Mouse (Mus musculus): ENCODE results near the gene Wipf3.

Wipf3 gene

DNA sequence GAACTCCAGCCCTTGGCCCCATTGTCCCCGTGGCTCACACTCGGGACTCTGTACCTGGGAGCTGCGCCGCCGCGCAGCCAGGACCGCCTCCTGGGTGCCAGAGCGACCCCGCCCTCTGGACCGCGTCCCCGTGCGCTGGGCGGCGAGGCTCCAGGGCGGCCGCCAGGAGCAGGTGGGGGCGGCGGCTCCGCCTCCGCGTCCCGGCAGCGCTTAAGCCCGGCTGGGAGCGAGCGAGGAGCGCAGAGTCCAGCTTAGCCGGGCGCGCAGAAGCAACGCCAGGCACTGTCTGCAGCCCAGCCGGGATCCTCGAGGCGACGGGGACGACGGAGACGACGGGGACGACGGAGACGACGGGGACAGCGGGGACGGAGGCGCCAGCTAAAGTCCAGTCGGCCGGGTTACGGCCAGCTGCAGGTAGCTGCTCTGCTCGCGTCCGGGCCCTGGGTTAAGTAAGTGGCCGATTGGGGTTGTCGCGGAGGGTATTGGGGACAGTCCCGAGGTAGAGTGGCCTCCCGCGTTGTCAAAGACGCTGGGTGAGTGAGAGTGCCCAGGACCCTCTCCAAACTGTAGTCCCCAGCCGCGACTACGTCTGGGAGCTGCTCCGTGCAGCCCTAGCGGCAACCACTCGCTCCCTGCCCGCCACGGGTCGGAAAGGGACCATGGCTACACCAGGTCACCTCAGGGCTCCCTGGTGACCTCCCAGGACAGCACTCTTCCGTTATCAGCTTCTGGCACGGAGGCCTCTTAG is at the start of gene Wipf3:
Gene Wipf3 (plus strand): TSS at position 157 of the 748 bp plus-strand sequence.
- DNase-seq: peak; percentile 69

DNA sequence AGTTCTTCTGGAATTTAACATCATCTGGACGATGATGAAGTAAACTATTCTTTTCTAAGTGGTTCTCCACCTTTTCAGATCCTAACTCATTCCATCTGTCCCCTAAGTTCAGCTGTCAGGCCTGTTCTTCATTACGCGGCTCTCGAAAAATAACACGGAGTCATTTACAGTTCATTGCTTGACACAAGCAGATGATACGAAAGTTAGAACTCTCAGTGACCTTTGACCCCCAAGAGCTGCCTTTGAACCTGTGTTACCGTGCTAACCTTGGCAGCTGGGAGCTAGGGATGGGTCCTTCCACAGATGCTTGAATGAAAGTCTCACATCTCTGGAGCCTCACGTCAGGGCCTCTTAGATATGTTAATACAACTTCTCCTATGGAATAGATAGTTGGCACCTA is 46.8 kb upstream of the Wipf3 start:
- no peak for DNase-seq

- no peak for DNase-seq
Observed at GRCm38 (mm10) chr6:54383893-54384524, 45.4 kb upstream of the Wipf3 start.

GRCm38 (mm10) chr6:54384777-54385176 is 44.6 kb upstream of the Wipf3 start:
- no peak for DNase-seq

GRCm38 (mm10) chr6:54386429-54386828 is 43.0 kb upstream of the Wipf3 start:
- no peak for DNase-seq

GRCm38 (mm10) chr6:54387044-54387443 is 42.4 kb upstream of the Wipf3 start:
- DNase-seq: no peak

- no peak for DNase-seq
Observed at GRCm38 (mm10) chr6:54387751-54388150, 41.7 kb upstream of the Wipf3 start.

DNA sequence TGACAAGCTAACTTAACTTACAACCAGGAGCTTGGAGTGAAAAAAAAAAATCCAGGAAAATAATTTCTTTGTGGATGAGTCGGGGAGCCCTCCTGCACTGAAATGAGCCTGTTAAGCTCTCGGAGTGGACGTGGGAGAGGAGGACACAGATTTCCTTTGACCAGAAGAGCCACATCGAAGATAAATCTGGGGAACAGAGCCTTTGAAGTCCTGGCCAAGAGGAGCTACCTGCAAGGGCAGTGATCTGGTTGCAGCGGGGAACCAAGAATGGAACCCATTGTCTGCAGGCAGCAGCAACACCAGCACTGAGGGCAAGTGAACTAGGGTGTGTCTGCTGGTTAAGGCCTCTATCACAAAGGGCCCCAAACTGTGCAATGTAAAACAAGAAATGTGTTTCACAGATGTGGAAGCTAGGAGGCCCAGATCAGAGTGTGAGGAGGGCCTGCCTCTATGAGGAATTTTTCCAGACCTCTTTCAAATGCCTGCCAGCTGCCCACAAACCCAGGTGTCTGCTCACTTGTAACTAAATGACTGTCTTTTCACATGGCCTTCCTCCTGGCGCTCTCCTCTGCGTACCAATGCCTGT is 40.6 kb upstream of the Wipf3 start:
- no peak for DNase-seq

DNA sequence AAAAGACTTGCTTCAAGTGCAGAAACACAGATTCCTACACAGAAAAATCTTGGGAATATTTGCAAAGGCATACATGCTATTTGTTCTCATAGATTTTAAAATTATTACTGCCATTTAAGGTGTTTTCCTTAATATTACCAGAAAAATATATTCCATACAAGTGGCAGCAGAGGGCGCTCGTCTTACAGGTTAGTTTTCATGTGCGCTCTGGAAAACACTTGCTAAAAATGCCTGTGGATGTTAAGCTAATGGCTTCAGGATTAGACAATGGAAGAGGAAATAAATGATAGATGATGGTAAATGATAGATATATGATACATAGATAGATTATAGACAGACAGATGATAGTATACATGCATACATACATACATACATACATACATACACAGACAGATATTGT is 37.6 kb upstream of the Wipf3 start:
- DNase-seq: peak; percentile 65

DNA sequence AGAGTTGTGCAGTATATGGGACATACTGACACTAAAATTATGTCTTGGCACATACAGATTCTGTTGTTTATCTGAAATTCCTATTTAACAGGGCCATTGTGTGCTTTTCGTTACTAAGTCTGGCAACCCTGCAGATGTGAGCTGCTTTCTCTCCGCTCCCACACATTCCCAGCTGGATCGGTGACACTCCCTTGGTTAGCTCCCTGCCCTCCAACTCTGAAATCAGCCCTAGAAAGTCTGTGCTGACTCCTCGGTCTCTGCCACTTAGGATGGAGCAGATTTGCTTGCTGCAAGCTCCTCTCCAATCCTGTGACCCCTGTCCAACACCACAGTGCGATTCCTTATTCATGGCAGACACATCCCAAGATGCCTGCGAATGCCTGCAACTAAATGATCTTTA is 35.5 kb upstream of the Wipf3 start:
- DNase-seq: no peak

- no peak for DNase-seq
Observed at GRCm38 (mm10) chr6:54399194-54399923, 30.0 kb upstream of the Wipf3 start.

DNA sequence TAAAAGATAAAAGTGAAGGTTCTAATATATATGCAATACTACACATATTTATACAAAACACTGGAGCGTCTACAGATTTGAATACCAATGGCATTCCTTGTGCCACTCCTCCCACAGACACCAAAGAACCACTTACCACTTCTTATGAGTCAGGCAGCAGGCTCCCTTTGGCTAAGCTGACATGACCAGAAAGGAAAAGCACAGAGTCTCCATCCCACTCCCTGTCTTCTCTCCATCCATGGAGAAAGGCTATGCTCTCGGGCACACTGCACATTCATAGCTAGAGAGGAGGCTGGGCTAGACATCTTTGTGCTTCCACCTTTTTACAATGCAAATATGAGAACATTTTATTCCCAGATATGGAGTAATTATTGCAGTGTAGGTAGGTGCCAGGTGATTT is 27.9 kb upstream of the Wipf3 start:
- DNase-seq: no peak

DNA sequence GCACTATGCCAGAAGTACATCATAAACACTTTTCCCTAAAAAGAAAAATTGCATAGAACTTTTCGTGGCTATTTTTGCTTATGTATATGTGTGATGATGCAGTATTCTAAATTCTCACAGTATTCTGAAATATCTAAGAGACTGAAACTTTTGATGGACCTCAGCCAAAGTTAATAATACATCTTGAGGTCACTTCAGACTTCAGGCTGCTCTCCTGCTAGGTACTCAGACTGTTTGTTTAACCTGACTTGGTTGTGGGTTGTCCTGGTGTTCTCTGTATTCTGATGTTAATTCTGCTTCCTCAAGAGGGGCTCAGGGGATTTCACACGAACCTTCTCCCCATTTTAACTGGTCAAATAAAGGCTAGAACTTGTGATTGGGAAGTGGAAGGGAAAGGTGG is 24.5 kb upstream of the Wipf3 start:
- DNase-seq: no peak

- no peak for DNase-seq
Observed at GRCm38 (mm10) chr6:54406116-54406515, 23.3 kb upstream of the Wipf3 start.

DNA sequence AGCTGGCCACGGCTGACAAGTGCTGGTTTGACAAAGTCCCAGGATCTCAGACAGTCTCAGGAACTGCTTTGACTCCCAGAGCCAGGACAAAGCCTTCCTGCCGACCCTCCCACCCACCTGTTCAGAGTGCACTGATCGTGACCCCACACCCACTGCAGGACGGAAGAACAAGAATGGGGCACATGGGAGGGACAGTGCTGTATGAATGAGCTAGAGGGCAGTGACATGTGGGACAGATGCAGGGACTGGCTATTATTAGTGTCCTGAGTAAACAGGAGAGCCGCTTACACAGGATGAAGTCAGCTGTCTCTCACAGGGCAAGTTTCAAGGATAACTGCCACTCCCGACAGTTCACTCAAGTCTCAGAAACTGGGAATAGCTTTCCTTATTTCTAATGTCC is 20.1 kb upstream of the Wipf3 start:
- DNase-seq: no peak

- DNase-seq: no peak
Observed at GRCm38 (mm10) chr6:54410451-54410850, 19.0 kb upstream of the Wipf3 start.

- DNase-seq: no peak
Observed at GRCm38 (mm10) chr6:54411591-54411990, 17.8 kb upstream of the Wipf3 start.

GRCm38 (mm10) chr6:54412879-54413278 is 16.5 kb upstream of the Wipf3 start:
- DNase-seq: no peak

GRCm38 (mm10) chr6:54425230-54425629 is 4.2 kb upstream of the Wipf3 start:
- no peak for DNase-seq

- no peak for DNase-seq
Observed at GRCm38 (mm10) chr6:54428850-54429446, 455 bp upstream of the Wipf3 start.

DNA sequence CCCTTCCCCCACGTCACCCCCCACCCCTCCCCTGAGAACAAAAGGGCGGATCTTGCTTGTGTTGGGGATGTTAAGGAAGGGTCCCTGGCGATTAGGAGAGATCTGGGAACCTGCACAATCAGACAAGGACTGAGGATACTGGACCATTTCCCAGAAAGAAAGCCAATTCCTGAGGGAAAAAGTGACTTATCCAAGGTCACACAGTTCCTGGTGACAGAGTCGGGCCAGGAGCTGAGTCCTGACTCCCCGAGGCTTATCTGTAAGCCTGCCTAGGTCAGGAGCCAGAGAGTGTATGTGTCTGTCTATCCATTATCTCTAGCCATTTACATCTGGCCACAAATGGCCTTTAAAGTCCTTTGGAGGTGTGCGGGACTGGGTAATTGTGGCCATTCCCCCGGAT is 818 bp downstream of the Wipf3 start:
- no peak for DNase-seq

DNA sequence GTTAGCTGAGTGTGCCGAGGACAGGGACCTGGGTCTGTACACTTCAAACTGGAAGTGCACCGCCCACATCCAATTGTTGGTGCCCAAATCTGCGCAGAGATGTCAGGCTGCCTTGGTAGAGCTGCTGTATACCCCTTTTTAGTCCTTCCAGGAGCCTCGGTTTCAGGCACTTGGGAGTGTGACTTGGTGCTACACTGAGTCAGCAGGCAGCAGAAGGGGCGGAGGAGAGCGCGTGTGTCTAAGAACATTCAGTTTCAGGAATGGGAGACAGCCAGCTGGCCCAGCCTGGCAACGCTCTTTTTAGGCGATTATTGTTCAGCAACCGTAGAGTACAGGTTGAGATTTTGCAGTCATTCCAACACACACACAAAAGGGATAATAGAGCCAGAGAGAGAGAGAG is 2.4 kb downstream of the Wipf3 start:
- DNase-seq: peak; percentile 48

GRCm38 (mm10) chr6:54432191-54432590 is 2.8 kb downstream of the Wipf3 start:
- no peak for DNase-seq

Measured in cerebellum, adult 8-10 months (tissue).